26 mouse cellular contexts compared by ENCODE assay signal in genomic region chr4:135108666-135109065, GRCm38 (mm10). TPM values are rescaled to one million over a fixed set of nuclear protein-coding genes. Genes with fewer than 3 reads are reported as not detected.
"Had no signal": no experiment of that assay in that cellular context is flagged by ENCODE, and none has a peak within 500 bp of the region (broad histone marks: within the 10 kb centered on the region; RNA-seq: fewer than 3 reads in every experiment).

No protein-coding gene starts in this region.

- ATAC-seq: liver, embryonic 12.5 days; midbrain, embryonic 15.5 days had no signal

- H3K4me1 ChIP-seq: limb, embryonic 13.5 days; liver, embryonic 12.5 days; liver, embryonic 15.5 days; lung, embryonic 15.5 days; midbrain, embryonic 12.5 days; midbrain, embryonic 15.5 days; neural tube, embryonic 13.5 days had no signal

- H3K9me3 ChIP-seq: liver, embryonic 15.5 days; lung, embryonic 15.5 days; midbrain, embryonic 15.5 days had no signal

- H3K4me3 ChIP-seq: limb, embryonic 10.5 days; limb, embryonic 13.5 days; liver, embryonic 12.5 days; liver, embryonic 15.5 days; lung, embryonic 15.5 days; midbrain, embryonic 12.5 days; midbrain, embryonic 15.5 days; neural tube, embryonic 13.5 days had no signal

- H3K36me3 ChIP-seq: limb, embryonic 10.5 days; limb, embryonic 13.5 days; liver, embryonic 12.5 days; liver, embryonic 15.5 days; lung, embryonic 15.5 days; midbrain, embryonic 12.5 days; midbrain, embryonic 15.5 days; neural tube, embryonic 13.5 days had no signal

- H3K27me3 ChIP-seq: lung, embryonic 15.5 days; midbrain, embryonic 12.5 days; midbrain, embryonic 15.5 days had no signal

- DNase-seq: kidney, adult 18-20 months; kidney, adult 9 months; kidney, postnatal 14 days; kidney, postnatal 4 days; liver; lung, adult 18-20 months; lung, postnatal 10 days; lung, postnatal 36 days; retina, postnatal 1 day; right cerebral cortex, postnatal 25 days; thymus, adult 2 months; thymus, postnatal 14 days; thymus, postnatal 4 days had no signal

- H3K9ac ChIP-seq: limb, embryonic 13.5 days; liver, embryonic 12.5 days; liver, embryonic 15.5 days; lung, embryonic 15.5 days; midbrain, embryonic 12.5 days; midbrain, embryonic 15.5 days; neural tube, embryonic 13.5 days had no signal

- H3K27ac ChIP-seq: limb, embryonic 10.5 days; limb, embryonic 13.5 days; liver, embryonic 12.5 days; liver, embryonic 15.5 days; lung, embryonic 15.5 days; midbrain, embryonic 12.5 days; midbrain, embryonic 15.5 days; neural tube, embryonic 13.5 days; stomach, postnatal 0 days had no signal

- H3K4me2 ChIP-seq: limb, embryonic 13.5 days; liver, embryonic 12.5 days; liver, embryonic 15.5 days; lung, embryonic 15.5 days; midbrain, embryonic 12.5 days; midbrain, embryonic 15.5 days; neural tube, embryonic 13.5 days had no signal

RNA-seq across cellular contexts. Expression of gene Runx3, which starts 11.8 kb away (rescaled TPM):
- total RNA-seq: layer of hippocampus, adult 18-20 months; layer of hippocampus, postnatal 14 days; left cerebral cortex, postnatal 25 days had no signal
- polyA plus RNA-seq: kidney, embryonic 16.5 days; midbrain, embryonic 12.5 days; midbrain, embryonic 15.5 days had no signal
